Mouse (Mus musculus) G1E-ER4 (cell line): Measurements from ENCODE around the gene Nek6. TPM values are rescaled to one million over a fixed set of nuclear protein-coding genes. Genes with fewer than 3 reads are reported as not detected.

ENCODE experiments used
- GATA1 ChIP-seq: IDR thresholded peaks from one replicate; pipeline ENCODE4 v1.8.0; 2012; ENCODE audit warnings: low read length, inconsistent platforms
- polyA plus RNA-seq: library from polyadenylated mRNA; stranded (reverse); fragments of >175 nt; gene quantifications from 2 replicates; pipeline ENCODE4 v1.2.3, GENCODE M21; 2012

Gene Nek6
- polyA plus RNA-seq, 1 experiment, result 92.8 TPM

GRCm38 (mm10) chr2:38543158-38543557, 31.7 kb downstream of the Nek6 start:
- TF ChIP-seq GATA1, result peak; percentile 89

DNA sequence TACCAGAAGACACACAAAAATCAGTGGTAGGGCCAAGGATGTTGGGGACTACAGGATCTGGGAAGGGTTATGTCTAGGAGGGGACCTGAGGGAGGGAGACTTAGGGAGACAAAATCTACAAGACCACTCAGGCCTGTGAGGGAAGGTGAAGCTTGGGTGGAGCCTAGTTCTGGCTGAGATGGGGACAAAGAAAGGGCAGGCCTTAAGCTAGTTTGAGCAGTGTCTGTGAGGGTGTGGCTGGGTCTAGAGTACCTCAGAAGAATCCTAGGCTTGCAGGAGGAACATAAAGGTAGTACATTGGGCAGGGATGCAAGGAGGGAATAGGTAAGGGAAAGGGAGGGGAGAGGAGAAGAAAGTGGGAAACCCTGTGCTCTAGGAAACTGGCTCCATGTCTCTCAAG, 32.9 kb downstream of the Nek6 start:
- no peak for TF ChIP-seq GATA1

DNA sequence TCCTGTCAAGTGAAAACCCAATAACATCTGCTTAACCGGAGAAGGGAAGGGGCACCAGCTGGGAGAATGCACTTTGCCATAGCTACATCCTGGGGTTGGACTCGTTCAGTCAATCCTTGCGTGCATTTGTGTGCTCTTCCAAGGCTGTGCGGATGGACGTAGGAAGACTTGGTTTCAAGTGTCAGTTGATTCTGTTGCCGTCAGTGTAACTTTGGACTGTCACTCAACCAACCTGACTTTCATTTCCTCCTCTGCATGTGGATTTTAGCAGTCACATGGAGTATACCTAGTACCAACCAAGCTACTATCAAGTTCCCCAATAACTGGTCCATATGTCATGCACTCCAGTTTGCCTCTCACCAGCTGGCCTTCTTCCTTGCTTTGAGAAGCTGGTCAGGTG, 33.5 kb downstream of the Nek6 start:
- TF ChIP-seq GATA1, result no peak

DNA sequence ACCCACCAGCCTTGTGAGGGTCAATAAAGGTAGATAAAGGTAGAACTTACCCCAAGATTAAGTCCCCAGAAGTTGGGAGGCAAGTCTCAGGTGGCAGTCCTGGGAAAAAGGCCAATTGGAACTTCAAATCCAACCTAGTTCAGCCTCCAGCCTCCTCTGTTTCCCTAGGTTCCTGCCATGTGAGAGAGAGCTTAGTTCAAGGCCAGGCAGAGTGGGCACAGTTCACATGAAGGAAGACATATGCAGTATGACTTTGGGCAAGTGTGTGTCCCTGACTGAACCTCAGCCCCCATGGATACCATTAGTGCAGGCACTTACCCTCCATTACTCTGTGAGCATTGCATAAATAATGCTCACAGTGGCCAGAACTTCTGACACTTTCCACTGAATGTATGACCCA, 34.3 kb downstream of the Nek6 start:
- TF ChIP-seq GATA1, result no peak

DNA sequence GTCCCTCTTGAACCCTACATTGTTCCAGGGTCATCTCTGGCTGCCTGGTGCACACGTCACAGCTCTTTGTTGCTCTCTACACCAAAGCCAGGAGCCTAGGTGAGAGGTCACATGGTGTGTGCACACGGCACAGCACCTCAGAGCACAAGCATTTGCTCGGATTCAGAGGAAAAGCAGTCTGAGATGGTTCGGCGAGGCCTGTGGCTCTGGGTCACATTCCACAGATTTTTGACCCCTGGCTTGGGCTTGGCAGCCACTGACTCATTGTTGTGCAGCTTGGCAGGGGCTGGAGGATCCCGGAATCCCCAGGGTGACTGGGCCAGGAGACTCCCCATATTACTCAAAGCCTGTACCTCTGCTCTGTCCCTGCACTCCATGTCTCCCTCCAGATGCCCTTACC, 34.8 kb downstream of the Nek6 start:
- TF ChIP-seq GATA1, result no peak

GRCm38 (mm10) chr2:38546748-38547147, 35.3 kb downstream of the Nek6 start:
- no peak for TF ChIP-seq GATA1

- TF ChIP-seq GATA1, result no peak
Measured at GRCm38 (mm10) chr2:38547793-38548517, 36.5 kb downstream of the Nek6 start.

- TF ChIP-seq GATA1, result no peak
Measured at GRCm38 (mm10) chr2:38552004-38552443, 40.6 kb downstream of the Nek6 start.

DNA sequence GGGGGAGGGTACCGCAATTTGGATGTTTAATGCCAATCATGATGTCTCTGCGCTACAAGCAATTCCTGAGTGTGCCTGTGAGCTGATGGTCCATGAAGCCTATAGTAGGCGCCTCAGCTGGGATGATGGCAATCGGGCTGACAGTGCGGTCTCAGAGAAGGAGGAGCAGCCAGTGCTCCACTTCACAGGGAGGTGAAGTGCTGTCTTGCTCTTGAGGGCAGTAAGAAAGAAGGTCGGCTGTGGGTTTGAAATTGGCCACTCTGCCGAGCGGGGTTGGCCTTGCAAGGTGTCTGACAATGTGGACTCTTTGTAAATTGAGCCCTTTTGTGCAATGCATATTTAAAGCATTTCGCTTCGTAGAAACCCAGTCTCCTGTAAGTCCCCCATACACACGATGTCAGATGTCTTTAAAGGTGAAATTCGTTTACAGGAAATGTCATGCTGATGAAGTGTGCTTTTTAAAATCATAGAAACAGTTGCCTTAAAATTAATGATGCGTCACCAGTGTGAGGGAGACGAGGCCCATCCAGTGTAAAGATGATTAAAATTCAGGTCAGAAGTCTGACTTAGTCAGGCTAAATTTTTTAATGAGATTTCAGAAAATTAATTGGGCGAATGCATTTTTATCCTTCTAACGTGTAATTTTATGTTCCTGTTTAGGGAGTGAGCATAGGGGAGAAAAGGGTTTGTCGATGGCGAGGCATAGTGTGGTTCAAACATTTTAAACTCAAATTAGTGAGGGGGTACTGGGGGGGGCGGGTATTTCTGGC, 43.0 kb downstream of the Nek6 start:
- no peak for TF ChIP-seq GATA1

GRCm38 (mm10) chr2:38555659-38556058, 44.2 kb downstream of the Nek6 start:
- TF ChIP-seq GATA1, result no peak

DNA sequence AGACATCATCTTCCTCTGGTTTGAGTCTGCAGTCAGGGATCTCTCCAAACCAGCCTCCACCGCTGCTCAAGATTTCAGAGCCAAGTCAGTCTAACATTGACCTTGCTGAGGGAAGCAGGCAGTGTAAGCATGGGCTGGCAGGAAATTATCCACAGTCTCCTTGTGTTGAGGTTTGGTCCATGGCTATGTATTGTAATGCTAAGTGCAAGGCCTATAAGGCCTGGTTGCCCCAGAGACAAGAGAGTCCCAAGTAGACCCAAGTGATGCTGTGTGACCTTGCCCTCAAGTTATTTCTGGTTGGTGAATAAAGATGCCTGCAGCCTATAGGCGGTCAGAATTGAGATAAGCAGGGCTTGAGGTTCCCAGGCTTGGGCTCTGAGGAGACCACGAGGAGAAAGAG, 45.3 kb downstream of the Nek6 start:
- no peak for TF ChIP-seq GATA1

DNA sequence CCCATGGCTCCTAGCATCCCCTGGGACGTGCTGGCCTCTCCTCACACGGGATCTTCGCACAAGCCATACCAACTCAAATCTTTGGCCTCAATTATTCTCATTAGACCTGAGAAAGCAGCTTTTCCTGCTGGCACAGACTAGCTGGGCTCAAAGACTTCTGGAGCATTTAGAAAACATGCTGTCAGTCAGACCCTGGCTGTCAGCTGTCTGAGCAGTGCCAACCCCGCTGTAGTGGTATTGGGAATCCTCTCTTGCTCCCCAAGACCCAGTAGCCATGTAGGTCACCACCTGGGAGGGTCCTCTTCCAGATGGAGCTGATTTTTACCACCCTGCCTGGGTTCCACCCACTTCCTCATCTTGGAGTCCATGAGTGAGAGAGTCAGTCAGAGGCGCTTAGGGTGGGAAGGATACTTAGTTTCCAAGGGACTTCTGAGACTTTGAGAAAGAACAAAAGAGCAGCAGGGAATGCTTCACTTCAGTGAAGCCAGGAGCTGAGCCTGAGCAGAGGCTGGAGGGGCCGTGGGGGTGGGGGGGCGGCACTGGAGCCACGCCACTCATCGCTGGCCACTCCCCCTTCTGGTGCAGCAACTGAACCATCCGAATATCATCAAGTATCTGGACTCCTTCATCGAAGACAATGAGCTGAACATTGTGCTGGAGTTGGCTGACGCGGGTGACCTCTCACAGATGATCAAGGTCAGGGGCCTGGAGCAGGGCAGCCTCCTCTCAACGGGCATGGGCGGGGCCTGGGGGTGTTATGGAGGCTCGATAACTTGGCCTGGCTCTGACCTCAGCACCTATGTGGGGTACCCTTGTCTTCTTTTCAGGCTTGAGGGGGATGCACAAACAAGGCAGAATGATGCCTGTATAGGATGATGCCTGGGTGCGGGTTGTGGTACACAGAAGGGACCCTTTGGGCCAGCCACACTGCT, 49.1 kb downstream of the Nek6 start:
- no peak for TF ChIP-seq GATA1

DNA sequence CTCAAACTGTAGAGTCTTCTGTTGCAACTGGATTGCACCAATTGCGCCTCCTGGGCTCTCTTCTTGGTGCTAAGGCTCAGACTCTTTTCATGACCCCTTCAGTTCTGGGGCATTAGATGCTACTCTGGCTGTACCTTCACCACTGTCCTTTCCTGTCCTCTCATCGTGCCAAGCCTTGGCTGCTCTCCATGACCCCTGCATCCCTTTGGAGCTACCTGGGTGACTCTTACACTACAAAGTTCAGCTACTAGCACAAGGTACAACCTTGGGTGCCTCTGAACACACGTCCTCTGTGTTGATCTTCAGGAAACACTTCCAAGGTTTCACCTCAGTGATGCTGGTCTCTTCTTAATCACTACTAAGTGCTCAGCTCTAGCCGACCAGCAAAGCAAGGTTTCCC, 51.2 kb downstream of the Nek6 start:
- TF ChIP-seq GATA1, result no peak

DNA sequence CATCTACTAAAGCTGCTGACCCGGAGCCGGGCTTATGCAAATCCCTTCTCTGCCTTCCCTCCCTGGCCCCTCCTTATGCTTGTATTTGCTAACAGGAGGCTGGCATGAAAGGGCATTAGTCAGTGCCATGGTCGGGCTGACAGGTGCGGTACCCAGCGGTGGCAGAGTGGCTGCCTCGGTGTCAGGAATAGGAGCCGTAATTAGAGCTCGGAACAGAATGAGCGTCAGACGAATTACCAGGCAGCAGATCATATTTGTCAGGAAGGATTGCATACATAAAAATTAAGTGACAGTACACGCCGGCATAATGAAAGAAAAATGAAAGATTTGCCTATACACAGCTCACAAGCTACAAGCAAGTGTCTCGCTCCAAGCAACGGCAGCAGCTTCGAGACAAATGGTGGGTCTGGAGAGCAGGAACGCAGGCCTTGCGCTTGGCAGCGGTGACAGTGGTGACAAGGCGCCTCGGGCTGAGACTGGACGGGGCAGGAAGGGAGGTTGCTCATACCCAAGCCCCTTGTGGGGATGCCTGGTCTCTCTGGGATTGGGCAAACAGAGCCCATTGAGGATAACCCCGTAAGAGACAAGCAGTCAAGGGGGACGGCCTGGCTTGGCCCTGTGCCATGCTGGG, 60.6 kb downstream of the Nek6 start:
- TF ChIP-seq GATA1, result no peak

DNA sequence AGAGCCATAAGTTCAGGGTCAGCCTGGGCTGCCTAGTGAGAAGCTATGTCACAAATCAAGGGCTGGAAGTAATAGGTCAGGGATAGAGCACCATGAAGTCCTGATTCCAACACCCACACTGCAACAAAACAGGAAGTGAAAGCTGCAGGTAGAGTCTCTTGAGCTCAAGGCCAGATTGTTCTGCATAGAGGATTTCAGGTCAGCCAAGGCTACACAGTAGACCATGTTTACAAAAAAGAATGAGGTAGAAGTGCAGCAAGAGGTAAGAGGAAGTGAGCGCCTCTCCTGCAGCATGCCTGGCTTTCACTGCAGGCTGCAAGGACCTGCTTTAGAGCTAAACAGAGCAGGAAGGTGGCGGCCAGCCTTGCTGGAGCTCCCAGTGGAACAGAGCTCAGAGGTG, 63.3 kb downstream of the Nek6 start:
- TF ChIP-seq GATA1, result no peak
